Mouse (Mus musculus) forebrain, embryonic 15.5 days (tissue): ENCODE results near the gene B830017H08Rik. TPM values are rescaled to one million over a fixed set of nuclear protein-coding genes. Genes with fewer than 3 reads are reported as not detected.
A peak's percentile ranks its signal among the peaks of the same experiment; 100 is the strongest.

Source experiments
- ATAC-seq: fragments of 200-750 bp; cut with Nextera tagmentation; replicated peaks from 2 replicates; pipeline ENCODE4 v1.8.0; 2017; ENCODE audit warnings: mild to moderate bottlenecking, moderate TSS enrichment, moderate library complexity
- H3K27ac ChIP-seq: fragments of 300-500 bp; sonication (generic); replicated peaks from 2 replicates; pipeline ENCODE4 v1.5.1; 2015; ENCODE audit warnings: mild to moderate bottlenecking, inconsistent platforms
- H3K27me3 ChIP-seq: fragments of 300-500 bp; sonication (generic); 2 replicates; pipeline ENCODE4 v1.6.1; 2015; ENCODE audit warnings: inconsistent platforms
- H3K36me3 ChIP-seq: fragments of 300-500 bp; sonication (generic); 2 replicates; pipeline ENCODE4 v1.6.1; 2015; ENCODE audit warnings: mild to moderate bottlenecking, inconsistent platforms
- H3K4me1 ChIP-seq: fragments of 300-500 bp; sonication (generic); 2 replicates; pipeline ENCODE4 v1.6.1; 2015; ENCODE audit warnings: inconsistent platforms
- H3K4me2 ChIP-seq: fragments of 300-500 bp; sonication (generic); replicated peaks from 2 replicates; pipeline ENCODE4 v1.6.1; 2015; ENCODE audit warnings: mild to moderate bottlenecking, inconsistent platforms
- H3K4me3 ChIP-seq: fragments of 300-500 bp; sonication (generic); 2 replicates; pipeline ENCODE4 v1.5.1; 2015; ENCODE audit warnings: mild to moderate bottlenecking, inconsistent platforms
- H3K9ac ChIP-seq: fragments of 300-500 bp; sonication (generic); replicated peaks from 2 replicates; pipeline ENCODE4 v1.6.1; 2015; ENCODE audit warnings: mild to moderate bottlenecking, inconsistent platforms
- H3K9me3 ChIP-seq: fragments of 300-500 bp; sonication (generic); 2 replicates; pipeline ENCODE4 v1.6.1; 2016; ENCODE audit warnings: inconsistent platforms
- WGBS: fragments of 180-500 bp; shearing (Covaris S2); methylation state at CpG from one replicate; pipeline ENCODE4 v1.1.7; 2015; ENCODE audit warnings: mixed read lengths; 5-methylcytosine and 5-hydroxymethylcytosine counted together
- polyA plus RNA-seq: library from polyadenylated mRNA; unstranded; fragments of >200 nt; fragmentation: Nextera tagmentation; extraction: Ambion mirVana; gene quantifications from 2 replicates; pipeline ENCODE4 v1.2.1, GENCODE M21; 2015

The B830017H08Rik gene
- 0.93 and 1.3 TPM in 2 replicates for polyA plus RNA-seq

DNA sequence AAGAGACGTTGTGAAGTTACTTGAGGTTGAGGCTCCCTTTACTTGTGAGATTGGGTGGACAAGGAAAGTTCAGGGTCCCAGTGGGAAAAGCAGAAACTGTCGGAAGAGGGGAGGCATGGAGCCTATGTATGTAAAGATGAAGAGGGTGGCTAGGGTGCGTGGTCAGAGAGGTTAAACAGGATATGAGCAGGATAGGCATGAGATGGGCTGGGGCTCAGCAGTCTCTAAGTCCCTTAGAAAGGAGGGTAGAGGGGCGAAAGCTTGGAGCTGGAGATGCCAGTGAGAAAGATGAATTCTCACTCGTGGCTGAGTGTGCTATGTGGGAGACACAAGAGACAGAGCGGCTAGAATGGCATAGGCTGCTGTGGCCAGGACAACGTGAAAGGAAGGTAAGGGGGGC is at the start of gene B830017H08Rik:
Gene B830017H08Rik, plus strand, starts transcription at position 301 of the 400 bp plus-strand sequence.
- peak; percentile 12; the same call in 1 of the 2 replicates for ATAC-seq
- 17% methylated on average over 7 of the region's 7 CpGs for WGBS
- no peaks in the 10 kb centered on the region for H3K9me3 ChIP-seq
- peaks cover 59% of the 10 kb centered on the region for H3K27me3 ChIP-seq
- H3K36me3 ChIP-seq, result no peaks in the 10 kb centered on the region
- H3K4me2 ChIP-seq, result peak within 1 kb of the TSS; percentile 85
- H3K4me3 ChIP-seq, result peak within 1 kb of the TSS; percentile 61
- H3K4me1 ChIP-seq, result peaks cover 13% of the 10 kb centered on the region
- H3K27ac ChIP-seq, result peak within 1 kb of the TSS; percentile 86
- H3K9ac ChIP-seq, result peak within 1 kb of the TSS; percentile 64

DNA sequence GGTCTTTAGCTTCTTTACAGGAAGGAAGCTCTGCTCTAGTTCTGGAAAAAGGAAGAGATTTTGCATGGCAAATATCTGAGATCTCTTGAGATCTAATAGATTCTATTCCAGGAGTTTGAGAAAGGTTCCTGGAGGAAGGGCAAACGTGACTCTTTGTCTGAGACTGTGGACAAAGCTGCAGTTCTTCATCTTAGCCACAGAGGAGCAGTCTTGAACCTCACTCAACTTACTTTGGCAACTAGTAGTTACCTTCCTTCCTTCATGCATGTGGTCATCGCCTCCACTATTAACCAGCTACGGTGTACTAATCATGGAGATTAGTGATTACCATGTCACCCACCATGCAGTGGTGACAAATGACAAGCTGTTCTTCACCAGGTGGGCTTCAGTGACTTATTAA is 47.6 kb upstream of the B830017H08Rik start:
- Histone ChIP-seq H3K27ac (no peak overlapping the region), H3K4me3 (no peak overlapping the region), H3K4me1 (no peaks in the 10 kb centered on the region), H3K36me3 (peaks cover 67% of the 10 kb centered on the region), H3K9ac (no peak overlapping the region), H3K9me3 (no peaks in the 10 kb centered on the region), H3K4me2 (no peak overlapping the region), H3K27me3 (no peaks in the 10 kb centered on the region)
- 57% methylated on average over 3 of the region's 3 CpGs for WGBS
- no peak for ATAC-seq

- no peak overlapping the region for H3K4me2 ChIP-seq
- no peaks in the 10 kb centered on the region for H3K9me3 ChIP-seq
These were observed 40.2 kb upstream of the B830017H08Rik start for GRCm38 (mm10) chr16:17792728-17793127.

GRCm38 (mm10) chr16:17794047-17794446 is 38.9 kb upstream of the B830017H08Rik start:
- ATAC-seq, result no peak
- Histone ChIP-seq H3K27me3 (peaks cover 37% of the 10 kb centered on the region), H3K27ac (no peak overlapping the region), H3K36me3 (peaks cover 32% of the 10 kb centered on the region), H3K4me1 (peaks cover 21% of the 10 kb centered on the region), H3K4me2 (no peak overlapping the region), H3K4me3 (no peak overlapping the region), H3K9me3 (no peaks in the 10 kb centered on the region), H3K9ac (no peak overlapping the region)
- WGBS, result 76% methylated on average over 4 of the region's 4 CpGs

More at GRCm38 (mm10) chr16:17792728-17793127, 40.2 kb upstream of the B830017H08Rik start:
- no peak overlapping the region for H3K4me3 ChIP-seq
- H3K27ac ChIP-seq, result no peak overlapping the region
- H3K4me1 ChIP-seq, result peaks cover 11% of the 10 kb centered on the region
- H3K36me3 ChIP-seq, result peaks cover 43% of the 10 kb centered on the region
- no peak overlapping the region for H3K9ac ChIP-seq
- WGBS, result 78% methylated on average over 3 of the region's 3 CpGs
- no peak for ATAC-seq
- H3K27me3 ChIP-seq, result peaks cover 24% of the 10 kb centered on the region

- peaks cover 18% of the 10 kb centered on the region for H3K36me3 ChIP-seq
- ATAC-seq, result no peak
- 65% methylated on average over 5 of the region's 5 CpGs for WGBS
- H3K9ac ChIP-seq, result no peak overlapping the region
- H3K4me3 ChIP-seq, result no peak overlapping the region
- peaks cover 21% of the 10 kb centered on the region for H3K4me1 ChIP-seq
- H3K9me3 ChIP-seq, result no peaks in the 10 kb centered on the region
- no peak overlapping the region for H3K4me2 ChIP-seq
- peaks cover 50% of the 10 kb centered on the region for H3K27me3 ChIP-seq
- H3K27ac ChIP-seq, result no peak overlapping the region
These were observed 37.3 kb upstream of the B830017H08Rik start for GRCm38 (mm10) chr16:17795643-17796042.

GRCm38 (mm10) chr16:17796519-17796918 is 36.4 kb upstream of the B830017H08Rik start:
- peak overlapping the region; percentile 51 for H3K9ac ChIP-seq
- no peak for ATAC-seq
- H3K27me3 ChIP-seq, result peaks cover 59% of the 10 kb centered on the region

DNA sequence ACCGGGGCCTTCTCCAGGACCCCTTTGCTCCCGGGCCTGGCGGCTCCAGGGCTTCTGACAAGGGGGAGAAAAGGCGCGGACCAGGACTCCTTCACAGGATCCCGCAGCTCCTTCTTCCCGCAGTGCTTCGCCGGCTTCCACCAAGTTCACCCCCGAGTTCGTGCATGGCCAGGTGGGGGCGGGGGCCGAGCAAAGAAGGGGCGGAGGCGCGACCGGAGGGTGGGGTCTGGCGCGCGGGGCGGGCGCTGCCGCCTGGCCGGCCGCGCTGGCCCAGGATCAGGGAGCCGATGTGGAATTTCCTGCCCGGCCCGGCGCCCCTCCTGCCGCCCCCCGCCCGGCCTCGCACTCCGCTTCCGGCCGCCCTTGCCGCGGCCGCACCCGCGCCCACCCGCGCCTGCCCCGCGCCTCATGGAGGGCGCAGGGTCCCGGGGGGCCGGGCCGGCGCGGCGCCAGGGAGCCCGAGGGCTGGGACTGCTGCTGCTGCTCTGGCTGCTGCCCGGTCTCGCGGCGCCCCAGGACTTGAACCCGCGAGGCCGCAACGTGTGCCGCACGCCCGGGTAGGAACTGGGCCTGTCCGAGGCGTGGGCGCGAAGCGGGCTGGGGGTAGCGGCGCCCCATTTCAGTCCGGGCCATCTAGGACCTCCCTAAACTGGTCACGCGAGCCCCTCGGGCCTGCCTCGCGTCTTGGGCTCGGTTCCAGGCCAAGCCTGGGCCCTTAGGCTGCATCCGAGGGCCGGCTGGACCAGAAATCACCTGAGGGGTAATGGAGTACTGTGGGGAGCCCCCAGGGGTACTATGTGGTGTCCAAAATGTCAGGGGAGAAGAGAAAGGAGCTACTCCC is 35.7 kb upstream of the B830017H08Rik start, which contains the start of gene Scarf2:
Gene Scarf2, plus strand, starts transcription at position 312 of the 841 bp plus-strand sequence.
- H3K4me1 ChIP-seq, result peaks cover 23% of the 10 kb centered on the region
- peak; percentile 31 for ATAC-seq
- no peak within 1 kb of the TSS for H3K27ac ChIP-seq
- peaks cover 8% of the 10 kb centered on the region for H3K36me3 ChIP-seq
- under 1% methylated on average over 59 of the region's 81 CpGs for WGBS
- peak within 1 kb of the TSS; percentile 51 for H3K9ac ChIP-seq
- no peaks in the 10 kb centered on the region for H3K9me3 ChIP-seq
- H3K4me3 ChIP-seq, result peak within 1 kb of the TSS; percentile 46
- H3K27me3 ChIP-seq, result peaks cover 66% of the 10 kb centered on the region
- H3K4me2 ChIP-seq, result peak within 1 kb of the TSS; percentile 80

More at GRCm38 (mm10) chr16:17796519-17796918, 36.4 kb upstream of the B830017H08Rik start:
- Histone ChIP-seq H3K36me3 (peaks cover 10% of the 10 kb centered on the region), H3K9me3 (no peaks in the 10 kb centered on the region), H3K4me1 (peaks cover 21% of the 10 kb centered on the region), H3K4me2 (peak overlapping the region; percentile 80), H3K27ac (no peak overlapping the region), H3K4me3 (peak overlapping the region; percentile 46)

DNA sequence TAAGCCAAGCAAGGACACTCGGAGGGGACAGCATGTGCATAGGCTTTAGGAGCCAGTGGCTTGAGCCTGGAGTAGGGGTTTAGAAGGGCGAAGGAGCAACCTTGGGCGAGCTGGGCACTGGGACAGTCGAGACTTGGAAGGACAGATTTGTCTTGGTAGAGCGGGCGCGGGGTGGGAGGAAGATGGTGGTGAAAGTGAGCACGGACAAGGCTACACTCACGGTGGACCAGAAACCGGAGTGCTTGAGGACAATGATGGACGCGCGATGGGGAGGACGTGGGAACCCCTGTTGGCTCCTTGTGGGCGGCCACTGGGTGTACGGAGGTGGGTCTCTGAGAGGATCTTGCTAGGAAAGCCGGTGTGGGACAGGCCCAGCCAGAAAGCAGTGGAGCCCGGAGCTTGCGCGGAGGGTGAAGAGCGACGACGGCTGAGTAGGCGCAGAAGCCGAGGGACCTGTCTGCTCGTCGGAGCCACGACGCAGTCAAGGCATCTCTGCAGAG is 35.1 kb upstream of the B830017H08Rik start:
- H3K9ac ChIP-seq, result peak overlapping the region; percentile 51; the same call in 1 of the 2 replicates
- H3K4me1 ChIP-seq, result peaks cover 29% of the 10 kb centered on the region
- peaks cover 1% of the 10 kb centered on the region; the same call in 1 of the 2 replicates for H3K36me3 ChIP-seq
- 5% methylated on average over 29 of the region's 29 CpGs for WGBS
- peak overlapping the region; percentile 46 for H3K4me3 ChIP-seq
- ATAC-seq, result peak; percentile 5; the same call in 1 of the 2 replicates
- H3K9me3 ChIP-seq, result no peaks in the 10 kb centered on the region
- no peak overlapping the region for H3K27ac ChIP-seq
- peak overlapping the region; percentile 80 for H3K4me2 ChIP-seq
- peaks cover 73% of the 10 kb centered on the region for H3K27me3 ChIP-seq

GRCm38 (mm10) chr16:17798321-17799180 is 34.4 kb upstream of the B830017H08Rik start:
- Histone ChIP-seq H3K4me3 (peak overlapping the region; percentile 46), H3K36me3 (no peaks in the 10 kb centered on the region), H3K4me2 (peak overlapping the region; percentile 80), H3K27ac (no peak overlapping the region), H3K9me3 (no peaks in the 10 kb centered on the region), H3K27me3 (peaks cover 79% of the 10 kb centered on the region), H3K4me1 (peaks cover 36% of the 10 kb centered on the region), H3K9ac (0 out of 2 replicates have a peak overlapping the region, but pooled peaks have one; percentile 20)
- ATAC-seq, result no peak
- WGBS, result 3% methylated on average over 24 of the region's 45 CpGs

GRCm38 (mm10) chr16:17799584-17799983 is 33.3 kb upstream of the B830017H08Rik start:
- no peak for ATAC-seq
- H3K4me1 ChIP-seq, result peaks cover 47% of the 10 kb centered on the region

DNA sequence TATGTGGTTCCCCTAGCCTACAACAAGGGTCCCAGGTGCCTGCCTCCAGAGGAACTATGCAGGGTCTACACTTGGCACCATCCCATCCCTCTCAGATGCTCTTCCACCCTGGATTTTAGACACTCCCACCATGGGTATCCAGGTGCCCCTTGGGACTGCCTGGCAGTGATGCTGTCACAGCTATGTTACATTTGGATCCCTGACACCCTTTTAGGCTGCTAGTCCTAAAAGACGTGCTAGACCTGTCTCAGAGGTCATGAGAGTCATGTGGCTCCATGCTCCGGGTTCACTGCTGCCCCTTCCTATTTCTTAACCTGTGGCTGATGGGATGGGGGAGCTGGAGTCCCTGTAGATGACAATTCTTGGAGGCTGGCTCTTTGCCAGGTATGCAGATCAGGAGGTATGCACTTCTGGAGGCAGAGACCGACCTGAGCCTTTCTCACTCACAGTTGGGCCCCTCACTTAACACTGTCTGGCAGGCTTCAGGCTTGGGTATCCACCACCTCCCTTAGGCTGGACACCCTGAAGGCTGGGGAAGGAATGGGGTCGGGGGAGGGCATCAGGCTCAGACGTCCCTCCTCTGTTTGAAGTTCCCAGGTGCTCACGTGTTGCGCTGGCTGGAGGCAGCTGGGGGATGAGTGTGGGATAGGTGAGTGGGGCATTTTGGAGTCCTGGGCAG is 31.0 kb upstream of the B830017H08Rik start:
- Histone ChIP-seq H3K9ac (no peak overlapping the region), H3K27ac (no peak overlapping the region), H3K4me2 (peak overlapping the region; percentile 57; the same call in 1 of the 2 replicates), H3K4me3 (0 out of 2 replicates have a peak overlapping the region, but pooled peaks have one; percentile 38), H3K4me1 (peaks cover 58% of the 10 kb centered on the region), H3K36me3 (no peaks in the 10 kb centered on the region), H3K9me3 (no peaks in the 10 kb centered on the region), H3K27me3 (peaks cover 91% of the 10 kb centered on the region)
- WGBS, result 5% methylated on average over 7 of the region's 7 CpGs
- ATAC-seq, result no peak

More at GRCm38 (mm10) chr16:17799584-17799983, 33.3 kb upstream of the B830017H08Rik start:
- Histone ChIP-seq H3K9me3 (no peaks in the 10 kb centered on the region), H3K27me3 (peaks cover 90% of the 10 kb centered on the region), H3K4me2 (no peak overlapping the region), H3K36me3 (no peaks in the 10 kb centered on the region), H3K9ac (no peak overlapping the region), H3K27ac (no peak overlapping the region), H3K4me3 (no peak overlapping the region)
